Mouse (Mus musculus) liver, embryonic 14.5 days (tissue): Measurements from ENCODE around the gene Coro2a.

Source experiments
- CTCF ChIP-seq: IDR thresholded peaks from 2 replicates; pipeline ENCODE4 v1.5.1; 2016; ENCODE audit warnings: antibody characterized with exemption, low read depth, control low read depth
- EP300 ChIP-seq: IDR thresholded peaks from 2 replicates; pipeline ENCODE4 v1.6.1; 2016; ENCODE audit warnings: antibody characterized with exemption, low read depth

GRCm38 (mm10) chr4:46526226-46526625, 75.8 kb downstream of the Coro2a start:
- TF ChIP-seq CTCF (no peak), EP300 (no peak)
